Mouse (Mus musculus) spleen, embryonic (tissue): ENCODE data around the gene Map4.
"Not testable (repeated sequence)": the region's sequence is repeated elsewhere in the genome, so short reads cannot be mapped to it uniquely, and the experiment has no call there.

Source experiments
- CTCF ChIA-PET: fragments of 350-600 bp; sonication (Branson Sonifier 250); formaldehyde crosslinking; loops from one replicate; lab custom pipeline; 2022; lab: Charles Lee

The Map4 gene

DNA sequence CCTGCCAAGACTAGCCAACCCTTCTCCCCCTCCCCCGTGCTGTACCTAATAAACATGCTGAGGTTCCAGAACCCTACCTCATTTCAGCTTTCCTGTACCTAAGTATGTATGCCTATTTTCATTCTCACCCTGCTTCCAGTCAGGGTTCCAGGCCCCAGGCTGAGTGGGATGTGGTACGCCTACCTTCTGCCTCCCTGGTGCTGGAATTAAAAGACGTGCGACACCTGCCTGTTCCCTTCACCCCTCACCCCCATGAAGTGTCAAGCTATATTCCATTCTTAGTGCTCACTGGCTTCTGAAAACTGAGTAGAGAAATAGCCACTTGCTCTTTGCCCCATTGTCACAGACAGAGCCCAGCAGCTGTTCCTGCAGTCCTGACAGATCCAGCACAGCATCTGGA, 190.2 kb downstream of the Map4 start:
- CTCF ChIA-PET, result interaction anchor here (0.6 kb wide), 1 partner anchor 27 kb away, joined by 6 read pairs; no protein-coding TSS in a partner anchor

DNA sequence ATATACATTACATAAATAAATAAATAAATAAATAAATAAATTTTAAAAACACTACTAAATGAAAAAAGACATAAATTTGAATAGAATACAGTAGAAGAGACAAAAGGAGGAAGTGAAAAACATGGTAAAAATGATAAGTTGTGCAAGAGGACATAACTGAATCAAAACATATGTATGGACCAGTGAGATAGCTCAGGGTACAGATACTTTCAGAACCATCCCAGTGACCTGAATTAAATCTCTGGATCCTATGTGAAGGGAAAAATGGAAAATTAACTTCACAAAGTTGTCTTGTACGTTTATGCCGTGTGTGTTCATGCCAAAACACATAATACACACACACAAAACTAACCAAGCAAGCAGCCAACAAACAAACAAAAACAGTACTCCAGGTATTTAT, 192.1 kb downstream of the Map4 start:
- CTCF ChIA-PET, result no interaction called here

DNA sequence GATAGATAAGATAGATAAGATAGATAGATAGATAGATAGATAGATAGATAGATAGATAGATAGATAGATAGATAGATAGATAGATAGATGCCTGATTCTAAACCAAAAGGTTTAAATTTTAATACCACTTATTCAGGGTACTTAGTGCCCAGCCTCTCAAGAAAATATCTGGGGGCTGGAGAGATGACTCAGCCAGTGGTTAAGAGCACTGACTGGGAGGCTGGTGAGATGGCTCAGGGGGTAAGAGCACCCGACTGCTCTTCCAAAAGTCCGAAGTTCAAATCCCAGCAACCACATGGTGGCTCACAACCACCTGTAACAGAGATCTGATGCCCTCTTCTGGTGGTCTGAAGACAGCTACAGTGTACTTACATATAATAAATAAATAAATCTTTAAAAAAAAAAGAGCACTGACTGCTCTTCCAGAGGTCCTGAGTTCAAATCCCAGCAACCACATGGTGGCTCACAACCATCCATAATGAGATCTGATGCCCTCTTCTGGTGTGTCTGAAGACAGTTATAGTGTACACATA, 192.8 kb downstream of the Map4 start:
- CTCF ChIA-PET, result not testable (repeated sequence)

DNA sequence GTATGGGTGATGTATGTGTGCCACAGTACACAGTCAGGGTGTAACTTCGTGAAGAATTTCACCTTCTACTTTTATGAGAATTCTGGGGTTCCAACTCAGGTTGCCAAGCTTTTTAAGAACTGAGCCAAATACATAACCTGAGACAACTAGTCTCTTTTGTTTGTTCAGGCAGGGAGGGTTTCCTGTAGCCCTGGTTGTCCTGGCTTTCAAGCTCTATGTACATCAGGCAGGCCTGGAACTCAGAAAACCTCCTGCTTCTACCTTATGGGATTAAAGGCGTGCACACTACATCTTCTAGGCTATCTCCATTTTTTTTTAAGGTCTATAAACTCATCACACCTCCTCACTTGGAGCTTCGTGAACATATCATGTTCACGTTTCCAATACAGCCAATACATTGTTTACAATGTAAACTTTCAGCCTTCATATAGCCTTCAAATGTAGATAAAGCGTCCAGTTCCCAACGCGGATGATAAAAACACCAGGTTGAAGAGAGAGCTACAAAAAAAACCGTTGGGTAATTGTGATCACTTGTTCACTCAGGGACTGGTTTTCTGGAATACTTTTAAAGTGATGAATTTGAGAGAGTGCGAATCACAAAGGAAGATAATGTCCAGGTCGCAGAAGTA, 199.8 kb downstream of the Map4 start:
- CTCF ChIA-PET, result interaction anchor here (0.9 kb wide), 1 partner anchor 18 kb away, joined by 3 read pairs; no protein-coding TSS in a partner anchor

DNA sequence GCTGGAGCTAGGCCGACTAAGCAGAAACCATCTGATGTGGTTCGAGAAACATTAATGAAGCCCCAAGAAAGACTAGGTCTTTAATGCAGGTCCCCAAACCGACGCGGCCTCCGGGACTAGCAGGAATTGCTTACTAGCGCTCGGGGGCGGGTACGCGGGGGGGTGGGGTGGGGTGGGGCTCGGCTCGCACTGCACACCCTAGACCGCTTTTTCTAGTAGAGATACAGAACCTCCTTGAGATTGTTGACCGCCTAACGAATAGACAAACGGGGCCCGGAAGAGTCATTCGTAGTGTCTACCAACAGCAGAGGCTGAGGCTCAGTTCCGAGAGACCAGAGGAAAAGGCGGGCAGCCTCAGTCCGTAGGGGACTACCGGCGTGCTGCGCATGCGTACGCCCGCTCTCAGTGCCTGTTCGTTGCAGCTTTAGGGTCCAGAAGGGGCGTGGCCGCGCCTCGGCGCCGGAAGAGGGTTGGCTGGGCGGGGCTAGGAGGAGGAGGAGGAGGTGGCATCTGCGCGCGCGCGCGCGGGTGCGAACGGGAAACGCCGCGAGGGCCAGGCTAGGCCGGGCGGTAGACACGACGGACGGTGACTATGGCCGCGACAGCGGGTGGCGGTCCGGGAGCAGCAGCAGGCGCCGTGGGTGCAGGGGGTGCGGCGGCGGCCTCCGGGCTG, 200.4 kb downstream of the Map4 start:
- CTCF ChIA-PET, result interaction anchor here (0.9 kb wide), 1 partner anchor 18 kb away, joined by 3 read pairs; no protein-coding TSS in a partner anchor

DNA sequence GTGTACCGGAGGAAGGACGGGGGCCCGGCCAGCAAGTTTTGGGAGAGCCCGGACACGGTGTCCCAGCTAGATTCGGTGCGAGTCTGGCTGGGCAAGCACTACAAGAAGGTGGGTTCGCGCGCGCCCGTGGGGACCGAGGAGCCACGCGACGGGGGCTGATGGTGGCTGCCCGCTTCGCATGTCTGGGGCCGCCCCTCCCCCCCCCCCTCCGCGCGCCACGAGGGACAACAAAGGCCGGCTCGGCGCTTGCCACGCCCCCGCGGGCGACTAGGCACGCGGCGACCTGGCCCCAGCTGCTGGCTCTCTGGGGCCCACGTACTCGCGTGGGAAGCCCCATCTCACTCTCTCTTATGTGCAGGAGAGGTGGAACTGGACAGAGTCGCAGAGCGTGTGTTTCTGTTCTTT, 200.9 kb downstream of the Map4 start:
- CTCF ChIA-PET, result interaction anchor here (0.6 kb wide), 1 partner anchor 170 kb away, joined by 4 read pairs; no protein-coding TSS in a partner anchor

DNA sequence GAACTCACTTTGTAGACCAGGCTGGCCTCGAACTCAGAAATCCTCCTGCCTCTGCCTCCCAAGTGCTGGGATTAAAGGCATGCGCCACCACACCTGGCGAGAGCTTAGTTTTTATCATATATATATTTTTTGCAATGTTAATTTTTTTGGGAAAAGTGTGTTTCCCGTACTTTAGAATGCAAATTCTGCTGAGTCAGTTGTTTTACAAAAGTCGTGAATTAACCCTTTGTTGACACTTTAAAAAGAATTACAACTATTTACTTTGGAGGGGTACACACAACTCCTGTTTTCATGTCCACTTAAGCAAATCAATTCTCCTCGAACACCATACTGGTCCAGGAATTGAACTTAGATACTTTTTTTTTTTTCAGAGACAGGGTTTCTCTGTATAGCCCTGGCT, 201.7 kb downstream of the Map4 start:
- CTCF ChIA-PET, result no interaction called here
